Mouse (Mus musculus): ENCODE measurements around the gene Myt1. TPM values are rescaled to one million over a fixed set of nuclear protein-coding genes. Genes with fewer than 3 reads are reported as not detected.

Gene Myt1
- polyA plus RNA-seq, 1 experiment = not detected

DNA sequence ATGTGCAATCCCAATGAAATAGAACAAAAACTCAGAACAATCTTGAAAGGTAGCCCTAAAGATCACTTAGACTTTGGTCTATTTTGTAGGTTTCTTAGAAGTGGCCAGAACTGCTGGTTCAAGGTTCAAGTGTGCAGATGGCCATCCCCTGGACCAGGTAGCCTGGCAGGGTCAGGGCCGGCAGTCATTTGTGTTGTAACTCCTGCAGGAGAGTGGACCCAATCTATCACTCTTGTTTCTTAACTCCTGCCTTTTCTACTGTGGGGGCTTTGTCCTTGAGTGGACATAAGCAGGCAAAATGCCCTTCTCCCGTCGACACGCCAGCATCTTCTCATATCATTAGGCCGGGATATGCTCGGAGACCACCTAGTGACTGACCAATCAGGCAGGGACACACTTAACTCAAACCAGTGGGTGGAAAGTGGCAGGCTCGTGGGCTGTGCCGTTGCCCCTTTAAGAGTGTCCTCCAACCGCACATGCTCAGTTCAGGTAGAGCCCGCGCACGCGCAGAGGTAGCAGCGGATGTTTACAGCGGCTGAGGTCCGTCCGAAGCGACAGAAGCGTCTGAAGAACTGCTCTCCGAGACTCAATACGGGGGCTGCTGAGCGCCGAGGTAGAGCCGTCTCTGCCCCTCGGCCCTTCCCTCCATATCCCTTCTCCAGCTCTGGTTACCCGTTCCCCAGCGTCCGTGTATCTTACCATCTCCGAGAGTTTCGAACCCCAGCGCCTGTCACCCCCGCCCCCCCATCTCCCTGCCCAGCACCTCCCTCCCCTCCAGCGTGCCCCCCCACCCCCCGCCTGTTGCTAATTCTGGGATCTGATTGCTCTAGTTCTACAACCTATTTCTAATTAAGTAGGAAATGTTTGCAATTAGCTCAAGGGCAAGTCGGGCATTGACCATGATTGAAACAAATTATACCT is 74.5 kb downstream of the Myt1 start, which contains the start of gene Pcmtd2:
Gene Pcmtd2, plus strand, starts transcription at position 483 of the 921 bp plus-strand sequence.
- no peak within 1 kb of the TSS for H3K27ac ChIP-seq (ENCODE audit: insufficient read depth, low read length)
- TF ChIP-seq POLR2A (IDR thresholded peaks at IDR 0.05; ENCODE audit: low read depth, low read length) = peak; percentile 85
- TF ChIP-seq CTCF (IDR thresholded peaks at IDR 0.05; ENCODE audit: borderline replicate concordance, insufficient read depth, low read length) = no peak
- H3K4me1 ChIP-seq (ENCODE audit: control insufficient read depth, insufficient read depth, low read length) = no peaks in the 10 kb centered on the region
- H3K4me3 ChIP-seq (ENCODE audit: insufficient read depth, low read length) = peak within 1 kb of the TSS; percentile 70

GRCm38 (mm10) chr2:181838293-181838680 is 75.2 kb downstream of the Myt1 start:
- Histone ChIP-seq H3K4me1 (ENCODE audit: control insufficient read depth, insufficient read depth, low read length) (no peaks in the 10 kb centered on the region), H3K27ac (ENCODE audit: insufficient read depth, low read length) (no peak overlapping the region), H3K4me3 (ENCODE audit: insufficient read depth, low read length) (peak overlapping the region; percentile 70)
- TF ChIP-seq POLR2A (IDR thresholded peaks at IDR 0.05; ENCODE audit: low read depth, low read length) (no peak), CTCF (IDR thresholded peaks at IDR 0.05; ENCODE audit: borderline replicate concordance, insufficient read depth, low read length) (no peak)

DNA sequence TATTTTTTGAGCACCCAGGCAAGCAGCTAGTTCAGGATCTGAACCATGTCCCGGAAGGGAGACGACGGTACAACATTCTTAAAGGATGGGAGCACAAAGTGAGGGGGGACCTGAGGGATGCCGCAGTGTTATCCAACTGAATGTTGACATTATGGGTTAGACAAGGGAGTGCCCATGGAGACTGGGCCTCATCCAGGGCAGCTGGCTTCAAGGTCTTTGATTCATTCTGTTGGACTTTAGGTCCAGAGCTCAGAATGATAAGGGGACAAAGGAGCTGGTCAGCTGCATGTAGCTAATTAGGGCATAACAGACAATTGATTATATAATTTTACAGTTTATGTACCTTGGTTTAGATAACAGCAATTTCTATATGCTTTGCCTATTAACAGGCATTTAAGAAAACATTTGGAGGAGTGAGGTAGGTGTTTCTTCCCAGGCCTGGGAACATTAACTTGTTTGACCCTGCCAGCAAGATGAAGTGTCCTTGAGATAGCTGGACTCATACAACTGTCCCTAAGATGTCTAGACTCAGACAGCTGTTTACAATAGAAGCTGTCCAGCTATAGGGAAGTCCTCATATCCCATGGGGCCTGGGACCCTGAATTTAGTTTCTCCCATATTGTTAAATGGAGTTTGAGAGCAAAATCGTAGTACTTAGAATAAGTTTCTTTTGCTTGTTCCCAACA is 82.7 kb downstream of the Myt1 start:
- Histone ChIP-seq H3K4me1 (ENCODE audit: control insufficient read depth, insufficient read depth, low read length) (no peaks in the 10 kb centered on the region), H3K4me3 (ENCODE audit: insufficient read depth, low read length) (no peak overlapping the region)

GRCm38 (mm10) chr2:181863791-181864535 is 100.8 kb downstream of the Myt1 start, which contains the start of gene Polr3k:
Gene Polr3k, plus strand, starts transcription at chr2:181864337.
- peak; percentile 82 for TF ChIP-seq POLR2A (IDR thresholded peaks at IDR 0.05; ENCODE audit: low read depth, low read length)
- TF ChIP-seq CTCF (IDR thresholded peaks at IDR 0.05; ENCODE audit: borderline replicate concordance, insufficient read depth, low read length) = no peak
- Histone ChIP-seq H3K4me1 (ENCODE audit: control insufficient read depth, insufficient read depth, low read length) (0 out of 2 replicates have a peak, but pooled peaks cover 7% of the 10 kb centered on the region), H3K27ac (ENCODE audit: insufficient read depth, low read length) (peak within 1 kb of the TSS; percentile 5; the same call in 1 of the 2 replicates), H3K4me3 (ENCODE audit: insufficient read depth, low read length) (peak within 1 kb of the TSS; percentile 80)

More for the DNA sequence above, 82.7 kb downstream of the Myt1 start:
- no peak overlapping the region for H3K27ac ChIP-seq (ENCODE audit: insufficient read depth, low read length)
- no peak for TF ChIP-seq POLR2A (IDR thresholded peaks at IDR 0.05; ENCODE audit: low read depth, low read length)
- TF ChIP-seq CTCF (IDR thresholded peaks at IDR 0.05; ENCODE audit: borderline replicate concordance, insufficient read depth, low read length) = no peak

DNA sequence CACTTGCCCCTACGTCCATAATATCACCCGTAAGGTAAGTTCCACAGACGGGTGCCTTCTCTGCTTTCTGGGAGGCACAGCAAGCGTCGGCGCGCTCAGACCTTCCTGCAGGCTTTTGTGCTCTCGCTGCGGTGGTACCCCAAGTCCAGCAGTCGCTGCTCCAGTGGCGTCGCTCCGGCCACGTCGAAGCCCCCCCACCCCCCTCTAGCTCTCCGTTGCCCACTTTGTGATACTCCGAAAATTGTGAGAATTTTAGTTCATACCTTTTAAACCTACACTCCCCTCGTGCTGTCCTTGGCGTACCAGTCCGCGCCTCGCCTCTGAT is 101.4 kb downstream of the Myt1 start:
- Histone ChIP-seq H3K4me3 (ENCODE audit: insufficient read depth, low read length) (peak overlapping the region; percentile 74), H3K27ac (ENCODE audit: insufficient read depth, low read length) (peak overlapping the region; percentile 5; the same call in 1 of the 2 replicates), H3K4me1 (ENCODE audit: control insufficient read depth, insufficient read depth, low read length) (0 out of 2 replicates have a peak, but pooled peaks cover 7% of the 10 kb centered on the region)
- no peak for TF ChIP-seq CTCF (IDR thresholded peaks at IDR 0.05; ENCODE audit: borderline replicate concordance, insufficient read depth, low read length)
- no peak for TF ChIP-seq POLR2A (IDR thresholded peaks at IDR 0.05; ENCODE audit: low read depth, low read length)

DNA sequence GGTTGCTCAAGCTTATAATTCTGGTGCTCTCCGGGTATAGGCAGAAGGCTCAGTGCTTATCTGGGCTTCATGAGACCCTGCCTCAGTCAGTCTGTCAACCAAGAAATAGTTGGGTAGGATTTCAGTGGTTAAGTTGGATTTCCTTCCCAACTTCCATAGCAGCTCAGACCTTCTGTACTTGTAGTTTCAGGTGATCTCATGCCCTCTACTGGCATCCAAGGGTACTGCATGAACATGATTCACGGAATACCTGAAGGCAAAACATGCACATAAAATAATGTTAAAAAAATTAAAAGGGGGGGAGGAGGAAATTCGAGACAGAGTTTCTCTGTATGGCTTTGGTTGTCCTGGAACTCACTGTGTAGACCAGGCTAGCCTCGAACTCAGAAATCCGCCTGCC is 103.8 kb downstream of the Myt1 start:
- TF ChIP-seq CTCF (IDR thresholded peaks at IDR 0.05; ENCODE audit: borderline replicate concordance, insufficient read depth, low read length) = no peak; the same call in 1 of the 2 replicates
- TF ChIP-seq POLR2A (IDR thresholded peaks at IDR 0.05; ENCODE audit: low read depth, low read length) = no peak
- H3K4me3 ChIP-seq (ENCODE audit: insufficient read depth, low read length) = no peak overlapping the region
- no peak overlapping the region for H3K27ac ChIP-seq (ENCODE audit: insufficient read depth, low read length)
- 0 out of 2 replicates have a peak, but pooled peaks cover 7% of the 10 kb centered on the region for H3K4me1 ChIP-seq (ENCODE audit: control insufficient read depth, insufficient read depth, low read length)

GRCm38 (mm10) chr2:181871039-181871438 is 107.9 kb downstream of the Myt1 start:
- no peak overlapping the region for H3K27ac ChIP-seq (ENCODE audit: insufficient read depth, low read length)
- H3K4me1 ChIP-seq (ENCODE audit: control insufficient read depth, insufficient read depth, low read length) = no peaks in the 10 kb centered on the region
- no peak for TF ChIP-seq POLR2A (IDR thresholded peaks at IDR 0.05; ENCODE audit: low read depth, low read length)
- TF ChIP-seq CTCF (IDR thresholded peaks at IDR 0.05; ENCODE audit: borderline replicate concordance, insufficient read depth, low read length) = no peak
- H3K4me3 ChIP-seq (ENCODE audit: insufficient read depth, low read length) = no peak overlapping the region

Other genes with a start within 250 kb of the Myt1 start
- 86.7 and 97.4 TPM in 2 replicates for gene Dnajc5, start 242.8 kb upstream of the Myt1 start, polyA plus RNA-seq (2011; ENCODE audit: insufficient read length, low read depth, missing spikeins)
- 62.0 and 65.1 TPM in 2 replicates for gene Uckl1, start 178.4 kb upstream of the Myt1 start, polyA plus RNA-seq (2011; ENCODE audit: insufficient read length, low read depth, missing spikeins)
- 55.9 and 59.4 TPM in 2 replicates for gene Prpf6, start 171.5 kb upstream of the Myt1 start, polyA plus RNA-seq (2011; ENCODE audit: insufficient read length, low read depth, missing spikeins)
- 31.8 and 41.0 TPM in 2 replicates for gene Zfp512b, start 170.5 kb upstream of the Myt1 start, polyA plus RNA-seq (2011; ENCODE audit: insufficient read length, low read depth, missing spikeins)
- 3.6 and 3.7 TPM in 2 replicates for gene Samd10, start 164.1 kb upstream of the Myt1 start, polyA plus RNA-seq (2011; ENCODE audit: insufficient read length, low read depth, missing spikeins)
- gene Gm29797, start 106.3 kb upstream of the Myt1 start, polyA plus RNA-seq (2011; ENCODE audit: insufficient read length, low read depth, missing spikeins) = not detected in 2 replicates
- gene Sox18, start 91.7 kb upstream of the Myt1 start, polyA plus RNA-seq (2011; ENCODE audit: insufficient read length, low read depth, missing spikeins) = not detected in 2 replicates
- gene Tcea2, start 83.0 kb upstream of the Myt1 start, polyA plus RNA-seq (2011; ENCODE audit: insufficient read length, low read depth, missing spikeins) = 6.8 and 13.4 TPM in 2 replicates
- gene Rgs19, start 69.4 kb upstream of the Myt1 start, polyA plus RNA-seq (2011; ENCODE audit: insufficient read length, low read depth, missing spikeins) = 66.1 and 87.1 TPM in 2 replicates
- not detected in 2 replicates for gene Lkaaear1, start 64.9 kb upstream of the Myt1 start, polyA plus RNA-seq (2011; ENCODE audit: insufficient read length, low read depth, missing spikeins)
- not detected in 2 replicates for gene Oprl1, start 48.3 kb upstream of the Myt1 start, polyA plus RNA-seq (2011; ENCODE audit: insufficient read length, low read depth, missing spikeins)
- 19.6 and 19.7 TPM in 2 replicates for gene Pcmtd2, start 74.5 kb downstream of the Myt1 start, polyA plus RNA-seq (2011; ENCODE audit: insufficient read length, low read depth, missing spikeins)
- 28.5 and 35.7 TPM in 2 replicates for gene Polr3k, start 101.0 kb downstream of the Myt1 start, polyA plus RNA-seq (2011; ENCODE audit: insufficient read length, low read depth, missing spikeins)
- not detected in 2 replicates for gene Gm14496, start 227.8 kb downstream of the Myt1 start, polyA plus RNA-seq (2011; ENCODE audit: insufficient read length, low read depth, missing spikeins)

Measured in embryonic fibroblast, embryonic 13.5 days (primary cell).